Mouse (Mus musculus): Measurements from ENCODE around the gene Eps8l3. TPM values are rescaled to one million over a fixed set of nuclear protein-coding genes. Genes with fewer than 3 reads are reported as not detected.

Gene Eps8l3
- total RNA-seq, 2 experiments from 2014 or later: not detected

DNA sequence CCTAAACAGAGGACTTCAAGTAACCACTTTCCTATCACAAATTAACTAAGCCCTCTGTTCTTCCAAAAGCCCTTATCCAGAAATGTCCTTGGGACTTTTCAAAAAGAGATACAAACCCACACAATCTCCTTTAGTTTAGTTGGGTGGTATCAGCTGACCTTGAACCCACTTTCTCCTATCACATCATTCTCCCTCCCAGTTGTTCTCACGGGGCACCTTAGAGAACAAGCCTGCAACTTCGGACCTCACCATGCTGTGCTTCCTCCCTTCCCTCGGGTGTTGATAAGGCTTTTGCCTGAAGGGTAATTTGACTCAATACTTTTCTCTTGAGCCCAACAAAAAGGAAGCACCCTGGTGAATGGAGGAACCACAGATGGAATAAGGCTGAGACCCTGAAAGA is 58.9 kb downstream of the Eps8l3 start:
- no peak for ATAC-seq (replicated peaks; ENCODE audit: poor library complexity, severe bottlenecking)

GRCm38 (mm10) chr3:107939403-107939802 is 62.4 kb downstream of the Eps8l3 start:
- peak; percentile 88 for ATAC-seq (replicated peaks; ENCODE audit: poor library complexity, severe bottlenecking)

DNA sequence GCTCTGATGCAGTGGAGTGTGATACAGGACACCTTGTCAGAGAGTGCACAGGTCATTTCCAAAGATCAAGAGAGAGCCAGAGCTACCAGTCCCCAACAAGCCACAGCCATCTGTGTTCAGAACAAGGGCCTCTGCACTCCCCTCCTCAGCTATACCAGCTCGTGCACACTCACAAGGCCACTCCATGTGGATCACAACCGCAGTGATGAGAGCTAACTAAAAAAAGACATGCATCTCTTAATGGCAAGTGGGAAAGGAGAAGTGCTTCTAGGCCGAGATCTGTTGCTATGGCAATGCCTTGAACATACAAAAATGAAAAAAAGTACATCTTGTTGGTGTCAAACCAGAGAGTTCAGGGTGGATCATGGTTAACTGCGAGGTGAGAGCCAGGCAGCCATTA is 62.8 kb downstream of the Eps8l3 start:
- peak; percentile 75 for ATAC-seq (replicated peaks; ENCODE audit: poor library complexity, severe bottlenecking)

- ATAC-seq (replicated peaks; ENCODE audit: poor library complexity, severe bottlenecking): no peak
Observed at GRCm38 (mm10) chr3:107940524-107940923, 63.5 kb downstream of the Eps8l3 start.

DNA sequence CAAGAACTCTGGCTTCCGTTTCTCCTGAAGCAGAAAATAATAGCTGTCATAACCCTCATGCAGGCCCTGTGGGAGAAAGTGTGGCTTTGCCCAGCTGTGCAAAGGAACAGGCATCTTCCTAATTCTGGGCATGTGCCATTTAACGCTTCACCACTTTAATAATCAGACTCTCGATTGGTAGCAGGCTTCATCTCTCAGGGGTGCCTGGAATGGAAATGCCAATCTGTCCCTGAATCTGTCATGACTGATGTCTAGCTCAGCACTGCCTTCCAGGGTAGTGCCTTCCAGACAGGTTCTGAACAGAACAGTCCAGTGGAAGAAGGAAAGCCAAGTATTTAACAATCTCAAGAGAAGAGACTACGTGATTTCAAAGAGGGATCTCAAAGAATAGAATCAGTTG is 64.2 kb downstream of the Eps8l3 start:
- no peak for ATAC-seq (replicated peaks; ENCODE audit: poor library complexity, severe bottlenecking)

Other genes with a start within 250 kb of the Eps8l3 start
- not detected in 2 replicates for gene Gm10961, start 245.9 kb upstream of the Eps8l3 start, total RNA-seq (2014; fragmentation: Nextera tagmentation)
- gene Gm10961, start 245.9 kb upstream of the Eps8l3 start, total RNA-seq (2017): not detected in 2 replicates
- 18.6 and 20.1 TPM in 2 replicates for gene Strip1, start 245.5 kb upstream of the Eps8l3 start, total RNA-seq (2014; fragmentation: Nextera tagmentation)
- gene Strip1, start 245.5 kb upstream of the Eps8l3 start, total RNA-seq (2017): 19.5 and 21.9 TPM in 2 replicates
- 81.6 and 100 TPM in 2 replicates for gene Ahcyl1, start 180.7 kb upstream of the Eps8l3 start, total RNA-seq (2014; fragmentation: Nextera tagmentation)
- gene Ahcyl1, start 180.7 kb upstream of the Eps8l3 start, total RNA-seq (2017): 67.8 and 68.2 TPM in 2 replicates
- 6.4 and 7.2 TPM in 2 replicates for gene Csf1, start 116.8 kb upstream of the Eps8l3 start, total RNA-seq (2014; fragmentation: Nextera tagmentation)
- 2.1 and 2.9 TPM in 2 replicates for gene Csf1, start 116.8 kb upstream of the Eps8l3 start, total RNA-seq (2017)
- 16.0 and 24.7 TPM in 2 replicates for gene Gstm5, start 18.6 kb downstream of the Eps8l3 start, total RNA-seq (2014; fragmentation: Nextera tagmentation)
- gene Gstm5, start 18.6 kb downstream of the Eps8l3 start, total RNA-seq (2017): 13.2 and 18.3 TPM in 2 replicates
- 7.1 and 11.3 TPM in 2 replicates for gene Gstm7, start 54.6 kb downstream of the Eps8l3 start, total RNA-seq (2014; fragmentation: Nextera tagmentation)
- gene Gstm7, start 54.6 kb downstream of the Eps8l3 start, total RNA-seq (2017): 1.8 and 7.3 TPM in 2 replicates
- not detected in 2 replicates for gene Gstm6, start 66.5 kb downstream of the Eps8l3 start, total RNA-seq (2014; fragmentation: Nextera tagmentation)
- not detected in 2 replicates for gene Gstm6, start 66.5 kb downstream of the Eps8l3 start, total RNA-seq (2017)
- not detected in 2 replicates for gene Gstm3, start 92.1 kb downstream of the Eps8l3 start, total RNA-seq (2014; fragmentation: Nextera tagmentation)
- not detected in 2 replicates for gene Gstm3, start 92.1 kb downstream of the Eps8l3 start, total RNA-seq (2017)
- 2.2 and 6.2 TPM in 2 replicates for gene Gstm2, start 109.2 kb downstream of the Eps8l3 start, total RNA-seq (2014; fragmentation: Nextera tagmentation)
- 4.3 and 5.6 TPM in 2 replicates for gene Gstm2, start 109.2 kb downstream of the Eps8l3 start, total RNA-seq (2017)
- gene Gstm1, start 140.7 kb downstream of the Eps8l3 start, total RNA-seq (2014; fragmentation: Nextera tagmentation): 1,142 and 1,261 TPM in 2 replicates
- 468 and 672 TPM in 2 replicates for gene Gstm1, start 140.7 kb downstream of the Eps8l3 start, total RNA-seq (2017)
- 21.7 and 31.2 TPM in 2 replicates for gene Gstm4, start 167.7 kb downstream of the Eps8l3 start, total RNA-seq (2014; fragmentation: Nextera tagmentation)
- gene Gstm4, start 167.7 kb downstream of the Eps8l3 start, total RNA-seq (2017): 16.3 and 35.5 TPM in 2 replicates
- gene Ampd2, start 209.4 kb downstream of the Eps8l3 start, total RNA-seq (2014; fragmentation: Nextera tagmentation): 126 and 158 TPM in 2 replicates
- gene Ampd2, start 209.4 kb downstream of the Eps8l3 start, total RNA-seq (2017): 54.6 and 69.6 TPM in 2 replicates
- 1.9 and 2.2 TPM in 2 replicates for gene Gnat2, start 215.6 kb downstream of the Eps8l3 start, total RNA-seq (2014; fragmentation: Nextera tagmentation)
- gene Gnat2, start 215.6 kb downstream of the Eps8l3 start, total RNA-seq (2017): 2.5 TPM in 1 of 2 replicates, not detected in the other